Mouse (Mus musculus) urinary bladder, postnatal 36 days (tissue): ENCODE measurements around the gene 9130213A22Rik.

Experiments used
- DNase-seq, 2 experiments: peaks; one replicate each; pipeline ENCODE4 v3.0.0; 2022; ENCODE audit warnings: low spot score in 2 of 2, mixed read lengths in 1 of 2

9130213A22Rik gene

DNA sequence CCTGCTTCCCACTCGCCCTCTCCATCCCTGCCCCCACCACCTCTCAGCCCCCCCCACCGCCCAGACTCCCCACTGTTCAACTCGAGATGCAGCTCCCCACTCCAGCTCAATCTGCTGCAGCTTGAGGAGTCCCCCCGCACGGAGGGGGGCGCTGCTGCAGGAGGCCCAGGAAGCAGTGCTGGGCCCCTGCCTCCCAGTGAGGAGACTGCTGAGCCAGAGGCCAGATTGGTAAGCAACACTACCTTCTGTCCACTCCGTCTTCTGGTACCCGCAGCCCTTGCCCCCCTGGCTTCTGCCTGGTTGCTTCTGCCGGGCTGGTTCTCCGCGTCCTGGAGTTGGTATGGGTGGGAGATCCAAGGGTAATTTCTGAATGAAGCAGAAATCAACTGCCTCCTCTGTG is 15.5 kb downstream of the 9130213A22Rik start:
- no peak for DNase-seq

GRCm38 (mm10) chr11:69106299-69106698 is 16.1 kb downstream of the 9130213A22Rik start:
- DNase-seq, result no peak

GRCm38 (mm10) chr11:69105796-69106195 is 16.6 kb downstream of the 9130213A22Rik start:
- DNase-seq, result no peak

DNA sequence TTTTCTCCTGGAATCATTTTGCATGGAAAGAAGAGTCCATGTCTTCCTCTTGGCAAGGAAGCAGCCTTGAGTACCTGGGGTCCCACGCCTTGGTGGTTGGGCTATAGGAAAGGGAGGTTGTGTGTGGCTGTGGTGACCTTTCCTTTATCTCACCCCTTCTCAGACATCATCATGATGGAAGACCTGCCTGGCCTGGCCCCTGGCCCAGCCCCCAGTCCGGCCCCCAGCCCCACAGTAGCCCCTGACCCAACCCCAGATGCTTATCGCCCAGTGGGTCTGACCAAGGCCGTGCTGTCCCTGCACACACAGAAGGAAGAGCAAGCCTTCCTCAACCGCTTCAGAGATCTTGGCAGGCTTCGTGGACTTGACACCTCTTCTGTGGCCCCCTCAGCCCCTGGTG is 17.2 kb downstream of the 9130213A22Rik start:
- no peak for DNase-seq

- DNase-seq, result no peak
Observed at GRCm38 (mm10) chr11:69104487-69104886, 17.9 kb downstream of the 9130213A22Rik start.

DNA sequence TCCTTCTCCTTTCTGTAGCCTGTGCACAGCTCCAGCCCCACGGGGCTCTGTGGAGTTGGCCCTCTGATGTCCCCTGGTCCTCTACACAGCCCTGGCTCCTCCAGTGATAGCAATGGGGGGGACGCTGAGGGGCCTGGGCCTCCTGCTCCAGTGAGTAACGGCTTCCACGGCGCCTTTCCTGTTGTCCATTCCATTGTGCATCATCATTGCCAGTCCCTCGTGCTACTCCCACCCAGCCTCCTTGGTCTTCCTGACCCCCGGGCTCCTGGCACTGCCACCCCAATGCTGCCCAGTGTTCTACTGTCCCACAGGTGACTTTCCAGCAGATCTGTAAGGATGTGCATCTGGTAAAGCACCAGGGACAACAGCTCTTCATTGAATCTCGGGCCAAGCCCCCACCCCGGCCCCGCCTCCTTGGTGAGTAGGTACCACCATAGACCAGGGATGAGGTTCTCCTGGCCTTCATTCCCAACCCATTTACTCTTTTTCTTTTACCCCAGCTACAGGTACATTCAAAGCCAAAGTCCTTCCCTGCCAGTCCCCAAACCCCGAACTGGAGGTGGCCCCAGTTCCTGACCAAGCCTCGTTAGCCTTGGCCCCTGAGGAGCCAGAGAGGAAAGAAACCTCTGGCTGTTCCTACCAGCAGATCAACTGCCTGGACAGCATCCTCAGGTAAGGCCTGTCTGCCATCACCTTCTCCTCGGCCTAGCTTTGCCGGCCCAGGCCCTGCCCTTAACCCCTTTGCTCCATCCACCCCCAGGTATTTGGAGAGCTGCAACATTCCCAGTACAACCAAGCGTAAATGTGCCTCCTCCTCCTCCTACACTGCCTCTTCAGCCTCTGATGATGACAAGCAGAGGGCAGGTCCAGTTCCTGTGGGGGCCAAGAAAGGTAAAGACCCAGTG is 18.6 kb downstream of the 9130213A22Rik start:
- DNase-seq, result no peak

DNA sequence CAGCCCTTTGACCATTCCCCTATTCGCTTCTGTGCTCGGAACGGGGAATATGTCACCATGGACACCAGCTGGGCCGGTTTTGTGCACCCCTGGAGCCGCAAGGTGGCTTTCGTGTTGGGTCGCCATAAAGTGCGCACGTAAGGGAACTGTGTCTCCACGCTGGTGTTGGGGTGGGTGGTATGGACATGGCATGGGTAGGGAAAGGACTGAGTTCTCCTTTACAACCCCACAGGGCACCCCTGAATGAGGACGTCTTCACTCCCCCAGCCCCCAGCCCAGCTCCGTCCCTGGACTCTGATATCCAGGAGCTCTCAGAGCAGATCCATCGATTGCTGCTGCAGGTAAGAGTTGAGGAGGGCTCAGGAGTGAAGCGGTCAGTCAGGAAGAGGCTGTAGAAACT is 19.3 kb downstream of the 9130213A22Rik start:
- no peak for DNase-seq

DNA sequence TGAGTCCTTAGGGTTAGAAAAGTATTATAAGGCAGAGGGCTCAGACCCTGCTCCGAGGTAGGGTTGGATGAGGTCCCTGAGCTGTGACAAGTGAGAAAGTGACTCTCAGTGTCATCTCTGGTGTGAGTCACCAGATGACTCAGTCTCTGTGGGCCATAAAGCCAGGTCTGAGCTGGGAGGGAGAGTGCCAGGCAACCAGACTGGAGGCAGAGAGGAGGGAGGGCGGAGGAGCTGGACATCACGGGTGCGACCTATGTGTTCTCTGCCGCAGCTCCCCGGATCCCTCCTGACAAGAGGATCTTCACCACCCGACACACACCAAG is 20.0 kb downstream of the 9130213A22Rik start:
- no peak for DNase-seq

DNA sequence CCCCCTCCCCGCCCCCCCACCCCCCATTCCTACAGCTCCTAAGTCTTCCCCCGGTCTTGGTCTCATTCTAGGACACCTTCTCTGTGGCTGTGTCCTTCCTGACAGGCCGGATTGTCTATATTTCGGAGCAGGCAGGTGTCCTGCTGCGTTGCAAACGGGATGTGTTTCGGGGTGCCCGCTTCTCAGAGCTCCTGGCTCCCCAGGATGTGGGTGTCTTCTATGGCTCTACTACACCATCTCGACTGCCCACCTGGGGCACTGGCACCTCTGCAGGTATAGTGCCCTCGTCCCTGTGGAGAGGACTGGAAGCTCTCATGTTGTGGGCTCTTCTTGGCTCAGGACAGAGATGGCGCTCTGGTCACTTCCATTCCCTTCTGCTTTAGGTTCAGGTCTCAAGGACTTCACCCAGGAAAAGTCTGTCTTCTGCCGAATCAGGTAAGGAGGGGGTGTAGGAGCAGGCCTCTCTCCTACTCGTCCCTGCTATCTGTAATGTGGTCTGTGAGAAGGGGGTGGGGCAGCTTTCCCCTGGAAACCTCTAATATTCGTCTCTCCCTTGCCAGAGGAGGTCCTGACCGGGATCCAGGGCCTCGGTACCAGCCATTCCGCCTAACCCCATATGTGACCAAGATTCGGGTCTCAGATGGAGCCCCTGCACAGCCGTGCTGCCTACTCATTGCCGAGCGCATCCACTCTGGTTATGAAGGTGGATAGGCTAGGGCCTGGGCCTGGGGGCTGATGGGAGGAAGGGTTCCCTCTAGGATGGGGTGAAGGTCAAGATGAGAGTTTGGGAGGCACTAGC is 20.6 kb downstream of the 9130213A22Rik start:
- DNase-seq, result no peak

- no peak for DNase-seq
Observed at GRCm38 (mm10) chr11:69100639-69101360, 21.6 kb downstream of the 9130213A22Rik start.

GRCm38 (mm10) chr11:69099915-69100345 is 22.5 kb downstream of the 9130213A22Rik start:
- DNase-seq, result peak; percentile 86 to 92

GRCm38 (mm10) chr11:69099177-69099914 is 23.0 kb downstream of the 9130213A22Rik start:
- DNase-seq, result peak; percentile 71 to 87

DNA sequence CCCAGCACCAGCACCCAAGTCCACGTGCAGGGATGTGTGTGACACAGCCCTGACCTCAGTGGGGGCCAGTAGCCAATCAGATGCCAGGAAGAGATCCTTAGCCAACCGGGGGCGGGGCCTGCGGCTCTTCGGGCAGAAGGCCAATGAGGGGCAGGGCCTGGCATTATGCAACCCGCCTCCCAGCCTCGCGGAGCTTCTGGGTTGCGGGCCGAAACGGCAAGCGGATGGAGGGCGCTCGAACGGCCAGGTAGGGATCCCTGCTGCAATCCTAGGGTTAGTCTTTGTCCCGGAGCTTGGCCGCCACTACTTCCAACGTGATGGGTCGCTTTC is 23.7 kb downstream of the 9130213A22Rik start:
- DNase-seq, result peak; percentile 96 to 98

- DNase-seq, result no peak
Observed at GRCm38 (mm10) chr11:69098039-69098761, 24.2 kb downstream of the 9130213A22Rik start.

GRCm38 (mm10) chr11:69096987-69097900 is 25.1 kb downstream of the 9130213A22Rik start:
- peak; percentile 99 for DNase-seq

DNA sequence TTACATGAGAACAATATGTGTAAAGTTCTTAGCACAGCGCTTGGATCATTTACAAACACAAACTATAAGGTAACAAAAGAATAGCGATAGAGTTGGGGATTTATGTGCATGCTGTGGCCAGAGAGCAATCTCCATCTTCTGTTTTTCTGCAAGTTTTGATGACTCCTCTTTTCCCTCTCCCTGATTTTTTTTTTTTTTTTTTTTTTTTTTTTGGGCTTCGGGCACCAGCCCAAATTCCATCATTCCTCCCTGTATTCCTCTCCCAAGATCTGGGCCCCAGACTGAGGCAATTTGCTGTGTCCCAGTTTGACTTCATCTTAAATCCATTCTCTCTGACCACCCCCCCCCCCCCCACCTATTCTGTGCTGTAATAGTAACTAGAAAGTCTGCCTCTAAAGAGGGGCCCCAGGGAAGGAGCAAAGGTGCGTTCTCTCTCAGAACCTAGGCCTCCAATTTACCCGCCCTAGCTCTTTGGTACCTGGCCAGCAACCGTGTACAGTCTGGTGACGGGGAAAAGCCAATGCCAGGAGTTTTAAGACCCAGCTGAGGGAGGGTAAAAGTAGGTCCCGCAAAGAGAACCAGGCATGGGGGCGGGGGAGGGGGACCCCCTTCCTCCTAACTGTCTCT is 25.9 kb downstream of the 9130213A22Rik start:
- no peak for DNase-seq

- DNase-seq, result peak in 1 of 2 experiments; percentile 57
Observed at GRCm38 (mm10) chr11:69095511-69096231, 26.7 kb downstream of the 9130213A22Rik start.

GRCm38 (mm10) chr11:69094697-69095429 is 27.5 kb downstream of the 9130213A22Rik start, which contains the start of gene Per1:
TSS of gene Per1 (plus strand) at chr11:69095217.
- peak; percentile 99 to 100 for DNase-seq
